Mouse (Mus musculus): ENCODE measurements around the gene Gm20388. TPM values are rescaled to one million over a fixed set of nuclear protein-coding genes. Genes with fewer than 3 reads are reported as not detected.

Gm20388 gene
- polyA plus RNA-seq, 1 experiment from 2014 or later, result 5.3 TPM

GRCm38 (mm10) chr8:121124547-121125239, 1214.1 kb downstream of the Gm20388 start:
- peaks cover 99% of the 10 kb centered on the region for H3K27me3 ChIP-seq (replicated peaks; ENCODE audit: control insufficient read depth, insufficient read depth, low read length)
- no peak overlapping the region for H3K27ac ChIP-seq (ENCODE audit: low read depth, low read length)
- 0 out of 2 replicates have a peak overlapping the region, but pooled peaks have one; percentile 32 for H3K4me3 ChIP-seq (ENCODE audit: low read depth, low read length)
- peaks cover 7% of the 10 kb centered on the region for H3K4me1 ChIP-seq (replicated peaks; ENCODE audit: control insufficient read depth, insufficient read depth, low read length)
- no peaks in the 10 kb centered on the region; the same call in 1 of the 2 replicates for H3K36me3 ChIP-seq (ENCODE audit: control insufficient read depth, insufficient read depth, low read length)
- 3% methylated on average over 17 of the region's 17 CpGs for WGBS
- no peaks in the 10 kb centered on the region for H3K9me3 ChIP-seq (ENCODE audit: control insufficient read depth, low read length)
- no peak overlapping the region for H3K9ac ChIP-seq (ENCODE audit: low read depth, low read length)
- no peak for DNase-seq (ENCODE audit: low spot score)
- no peak for ATAC-seq (replicated peaks; ENCODE audit: low FRiP score)
- H3K4me2 ChIP-seq, result peak overlapping the region; percentile 55; the same call in 1 of the 2 replicates

GRCm38 (mm10) chr8:121125311-121125876, 1214.8 kb downstream of the Gm20388 start:
- peaks cover 99% of the 10 kb centered on the region for H3K27me3 ChIP-seq (replicated peaks; ENCODE audit: control insufficient read depth, insufficient read depth, low read length)
- peaks cover 7% of the 10 kb centered on the region for H3K4me1 ChIP-seq (replicated peaks; ENCODE audit: control insufficient read depth, insufficient read depth, low read length)
- H3K9ac ChIP-seq (ENCODE audit: low read depth, low read length), result no peak overlapping the region
- peak overlapping the region; percentile 55 for H3K4me2 ChIP-seq
- H3K4me3 ChIP-seq (ENCODE audit: low read depth, low read length), result peak overlapping the region; percentile 32
- ATAC-seq (replicated peaks; ENCODE audit: low FRiP score), result peak; percentile 30; the same call in 1 of the 2 replicates
- peak; percentile 80 for DNase-seq (ENCODE audit: low spot score)
- no peaks in the 10 kb centered on the region for H3K9me3 ChIP-seq (ENCODE audit: control insufficient read depth, low read length)
- WGBS, result 1% methylated on average over 36 of the region's 36 CpGs
- H3K36me3 ChIP-seq (ENCODE audit: control insufficient read depth, insufficient read depth, low read length), result no peaks in the 10 kb centered on the region; the same call in 1 of the 2 replicates
- peak overlapping the region; percentile 38; the same call in 1 of the 2 replicates for H3K27ac ChIP-seq (ENCODE audit: low read depth, low read length)

- DNase-seq (ENCODE audit: low spot score) (no peak), ATAC-seq (replicated peaks; ENCODE audit: low FRiP score) (no peak)
- Histone ChIP-seq H3K4me2 (peak overlapping the region; percentile 55), H3K36me3 (ENCODE audit: control insufficient read depth, insufficient read depth, low read length) (no peaks in the 10 kb centered on the region; the same call in 1 of the 2 replicates), H3K27me3 (replicated peaks; ENCODE audit: control insufficient read depth, insufficient read depth, low read length) (peaks cover 98% of the 10 kb centered on the region), H3K27ac (ENCODE audit: low read depth, low read length) (no peak overlapping the region), H3K4me1 (replicated peaks; ENCODE audit: control insufficient read depth, insufficient read depth, low read length) (peaks cover 7% of the 10 kb centered on the region), H3K9me3 (ENCODE audit: control insufficient read depth, low read length) (no peaks in the 10 kb centered on the region), H3K9ac (ENCODE audit: low read depth, low read length) (no peak overlapping the region), H3K4me3 (ENCODE audit: low read depth, low read length) (peak overlapping the region; percentile 32)
- 9% methylated on average over 6 of the region's 6 CpGs for WGBS
Observed at GRCm38 (mm10) chr8:121126191-121126590, 1215.5 kb downstream of the Gm20388 start.

GRCm38 (mm10) chr8:121126694-121127093, 1216.1 kb downstream of the Gm20388 start:
- Histone ChIP-seq H3K9me3 (ENCODE audit: control insufficient read depth, low read length) (no peaks in the 10 kb centered on the region), H3K9ac (ENCODE audit: low read depth, low read length) (no peak overlapping the region), H3K4me2 (no peak overlapping the region), H3K27ac (ENCODE audit: low read depth, low read length) (no peak overlapping the region), H3K4me3 (ENCODE audit: low read depth, low read length) (no peak overlapping the region), H3K4me1 (replicated peaks; ENCODE audit: control insufficient read depth, insufficient read depth, low read length) (peaks cover 7% of the 10 kb centered on the region), H3K36me3 (ENCODE audit: control insufficient read depth, insufficient read depth, low read length) (no peaks in the 10 kb centered on the region; the same call in 1 of the 2 replicates), H3K27me3 (replicated peaks; ENCODE audit: control insufficient read depth, insufficient read depth, low read length) (peaks cover 95% of the 10 kb centered on the region)
- 9% methylated on average over 6 of the region's 6 CpGs for WGBS
- DNase-seq (ENCODE audit: low spot score), result no peak
- ATAC-seq (replicated peaks; ENCODE audit: low FRiP score), result no peak

GRCm38 (mm10) chr8:121127291-121127701, 1216.7 kb downstream of the Gm20388 start:
- Histone ChIP-seq H3K4me3 (ENCODE audit: low read depth, low read length) (no peak overlapping the region), H3K4me1 (replicated peaks; ENCODE audit: control insufficient read depth, insufficient read depth, low read length) (peaks cover 7% of the 10 kb centered on the region), H3K9ac (ENCODE audit: low read depth, low read length) (no peak overlapping the region), H3K36me3 (ENCODE audit: control insufficient read depth, insufficient read depth, low read length) (no peaks in the 10 kb centered on the region), H3K9me3 (ENCODE audit: control insufficient read depth, low read length) (no peaks in the 10 kb centered on the region), H3K27ac (ENCODE audit: low read depth, low read length) (no peak overlapping the region), H3K27me3 (replicated peaks; ENCODE audit: control insufficient read depth, insufficient read depth, low read length) (peaks cover 95% of the 10 kb centered on the region), H3K4me2 (no peak overlapping the region)
- ATAC-seq (replicated peaks; ENCODE audit: low FRiP score) (no peak), DNase-seq (ENCODE audit: low spot score) (no peak)
- 5% methylated on average over 11 of the region's 11 CpGs for WGBS

- Histone ChIP-seq H3K4me1 (replicated peaks; ENCODE audit: control insufficient read depth, insufficient read depth, low read length) (peaks cover 7% of the 10 kb centered on the region), H3K9ac (ENCODE audit: low read depth, low read length) (no peak within 1 kb of the TSS), H3K4me2 (peak within 1 kb of the TSS; percentile 53), H3K27me3 (replicated peaks; ENCODE audit: control insufficient read depth, insufficient read depth, low read length) (peaks cover 92% of the 10 kb centered on the region), H3K9me3 (ENCODE audit: control insufficient read depth, low read length) (no peaks in the 10 kb centered on the region), H3K27ac (ENCODE audit: low read depth, low read length) (no peak within 1 kb of the TSS), H3K4me3 (ENCODE audit: low read depth, low read length) (peak within 1 kb of the TSS; percentile 17), H3K36me3 (ENCODE audit: control insufficient read depth, insufficient read depth, low read length) (no peaks in the 10 kb centered on the region)
- ATAC-seq (replicated peaks; ENCODE audit: low FRiP score) (no peak), DNase-seq (ENCODE audit: low spot score) (no peak)
- 1% methylated on average over 43 of the region's 43 CpGs for WGBS
Observed at GRCm38 (mm10) chr8:121127756-121128375, 1217.2 kb downstream of the Gm20388 start, which contains the start of gene Foxl1. Gene Foxl1 (plus strand): TSS chr8:121127940.

GRCm38 (mm10) chr8:121128531-121129264, 1218.1 kb downstream of the Gm20388 start:
- H3K4me2 ChIP-seq, result peak overlapping the region; percentile 53
- peak overlapping the region; percentile 17 for H3K4me3 ChIP-seq (ENCODE audit: low read depth, low read length)
- H3K4me1 ChIP-seq (replicated peaks; ENCODE audit: control insufficient read depth, insufficient read depth, low read length), result peaks cover 7% of the 10 kb centered on the region
- no peak for ATAC-seq (replicated peaks; ENCODE audit: low FRiP score)
- no peaks in the 10 kb centered on the region for H3K36me3 ChIP-seq (ENCODE audit: control insufficient read depth, insufficient read depth, low read length)
- DNase-seq (ENCODE audit: low spot score), result no peak
- H3K27me3 ChIP-seq (replicated peaks; ENCODE audit: control insufficient read depth, insufficient read depth, low read length), result peaks cover 83% of the 10 kb centered on the region
- WGBS, result 4% methylated on average over 55 of the region's 55 CpGs
- no peak overlapping the region for H3K9ac ChIP-seq (ENCODE audit: low read depth, low read length)
- no peaks in the 10 kb centered on the region for H3K9me3 ChIP-seq (ENCODE audit: control insufficient read depth, low read length)
- no peak overlapping the region for H3K27ac ChIP-seq (ENCODE audit: low read depth, low read length)

- H3K4me3 ChIP-seq (ENCODE audit: low read depth, low read length), result no peak overlapping the region
Observed at GRCm38 (mm10) chr8:121129265-121129940, 1218.8 kb downstream of the Gm20388 start.

More at GRCm38 (mm10) chr8:121129265-121129940, 1218.8 kb downstream of the Gm20388 start:
- Histone ChIP-seq H3K27ac (ENCODE audit: low read depth, low read length) (no peak overlapping the region), H3K9me3 (ENCODE audit: control insufficient read depth, low read length) (no peaks in the 10 kb centered on the region), H3K4me1 (replicated peaks; ENCODE audit: control insufficient read depth, insufficient read depth, low read length) (peaks cover 7% of the 10 kb centered on the region), H3K27me3 (replicated peaks; ENCODE audit: control insufficient read depth, insufficient read depth, low read length) (peaks cover 79% of the 10 kb centered on the region), H3K9ac (ENCODE audit: low read depth, low read length) (no peak overlapping the region), H3K4me2 (no peak overlapping the region), H3K36me3 (ENCODE audit: control insufficient read depth, insufficient read depth, low read length) (no peaks in the 10 kb centered on the region)
- 13% methylated on average over 16 of the region's 16 CpGs for WGBS
- DNase-seq (ENCODE audit: low spot score), result no peak
- ATAC-seq (replicated peaks; ENCODE audit: low FRiP score), result no peak
